24 mouse cellular contexts compared by ENCODE assay signal in genomic region chr17:12733128-12733527, GRCm38 (mm10). TPM values are rescaled to one million over a fixed set of nuclear protein-coding genes. Genes with fewer than 3 reads are reported as not detected.
"Had no signal": no experiment of that assay in that cellular context is flagged by ENCODE, and none has a peak within 500 bp of the region (broad histone marks: within the 10 kb centered on the region; RNA-seq: fewer than 3 reads in every experiment).

No protein-coding gene starts in this region.

- DNase-seq: kidney, postnatal 14 days; kidney, postnatal 4 days; liver; lung, adult 18-20 months; lung, postnatal 10 days; lung, postnatal 4 days; thymus, adult 18-20 months; thymus, postnatal 36 days had no signal

- ATAC-seq: liver, embryonic 12.5 days; midbrain, embryonic 13.5 days; midbrain, embryonic 16.5 days had no signal

- H3K4me2 ChIP-seq: limb, embryonic 13.5 days; liver, embryonic 12.5 days; liver, embryonic 15.5 days; lung, embryonic 15.5 days; midbrain, embryonic 13.5 days had no signal

- H3K4me3 ChIP-seq: limb, embryonic 10.5 days; limb, embryonic 13.5 days; liver, embryonic 12.5 days; liver, embryonic 15.5 days; lung, embryonic 15.5 days; midbrain, embryonic 10.5 days; midbrain, embryonic 13.5 days; myocyte had no signal

- H3K4me1 ChIP-seq: midbrain, embryonic 10.5 days; midbrain, embryonic 13.5 days had no signal

- H3K27ac ChIP-seq: liver, embryonic 12.5 days; liver, embryonic 15.5 days; lung, embryonic 15.5 days; midbrain, embryonic 10.5 days; midbrain, embryonic 13.5 days had no signal

- H3K9ac ChIP-seq: limb, embryonic 13.5 days; liver, embryonic 12.5 days; liver, embryonic 15.5 days; lung, embryonic 15.5 days; midbrain, embryonic 13.5 days had no signal

- H3K9me3 ChIP-seq: limb, embryonic 10.5 days; limb, embryonic 13.5 days; liver, embryonic 12.5 days; liver, embryonic 15.5 days; lung, embryonic 15.5 days; midbrain, embryonic 10.5 days; midbrain, embryonic 13.5 days had no signal

- H3K27me3 ChIP-seq: limb, embryonic 13.5 days; lung, embryonic 15.5 days; midbrain, embryonic 13.5 days had no signal

RNA-seq across cellular contexts. Expression of gene Slc22a1, which starts 57.5 kb away (rescaled TPM):
- total RNA-seq: layer of hippocampus, adult 18-20 months; layer of hippocampus, postnatal 14 days; megakaryocyte, adult 5-6 weeks; monocyte, adult 5-6 weeks had no signal
- polyA plus RNA-seq: limb, embryonic 10.5 days; liver, embryonic 12.5 days; midbrain, embryonic 10.5 days; midbrain, embryonic 13.5 days; midbrain, embryonic 16.5 days; myocyte; neural tube, embryonic 11.5 days; neural tube, embryonic 14.5 days; testis, adult 2 months had no signal
